Mouse (Mus musculus) yolk sac, embryonic 10.5 days (tissue): ENCODE results near the gene Mxra7.
A peak's percentile ranks its signal among the peaks of the same experiment; 100 is the strongest.
"Not testable (repeated sequence)": the region's sequence is repeated elsewhere in the genome, so short reads cannot be mapped to it uniquely, and the experiment has no call there.

Experiments used
- DNase-seq: peaks from one replicate; pipeline ENCODE4 v3.0.0-alpha.2; 2017; ENCODE audit warnings: low spot score

Mxra7 gene

DNA sequence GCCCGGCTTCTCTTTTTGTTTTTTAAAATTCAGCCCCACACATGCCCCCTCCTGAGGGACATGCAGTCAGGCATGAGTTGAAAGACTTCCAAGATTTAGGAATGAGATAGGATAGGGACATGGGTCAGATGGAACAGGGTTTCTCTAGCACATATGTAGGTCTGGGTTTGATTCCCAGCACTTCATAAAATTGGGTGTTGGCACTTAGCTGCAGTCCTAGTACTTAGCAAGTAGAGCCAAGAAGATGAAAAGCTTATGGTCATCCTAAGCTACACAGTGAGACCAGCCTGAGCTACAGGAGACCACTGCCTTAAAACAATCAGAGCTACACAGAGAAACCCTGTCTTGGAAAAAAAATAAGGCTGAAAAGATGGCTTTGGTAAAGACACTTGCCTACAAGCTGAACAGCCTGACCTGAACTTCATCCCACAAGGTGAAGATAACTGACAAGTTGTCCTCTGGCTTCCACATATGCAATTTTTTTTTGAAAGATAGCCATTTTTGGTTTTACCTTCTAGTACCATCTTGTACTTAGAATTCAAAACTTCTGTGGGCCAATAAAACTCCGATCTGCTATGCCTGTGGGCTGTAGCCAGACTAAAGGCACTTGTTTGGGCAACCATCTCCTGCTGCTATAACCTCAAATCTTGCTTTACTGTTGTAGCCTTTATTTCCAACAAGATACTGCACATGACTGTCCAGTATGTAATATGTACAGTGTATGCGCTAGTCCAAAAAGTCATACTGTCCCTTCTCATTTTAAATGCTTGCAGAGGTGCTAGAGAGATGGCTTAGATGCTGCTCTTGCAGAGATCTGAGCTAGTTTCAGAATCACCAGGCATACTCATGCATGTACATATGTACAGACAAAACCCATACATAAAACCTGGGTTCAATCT, 19.6 kb upstream of the Mxra7 start:
- DNase-seq = no peak

- DNase-seq = no peak
These were observed 18.8 kb upstream of the Mxra7 start for GRCm38 (mm10) chr11:116846593-116847181.

- peak; percentile 99 for DNase-seq
These were observed 15.7 kb upstream of the Mxra7 start, which contains the start of the genes Mettl23 and Jmjd6 for GRCm38 (mm10) chr11:116843261-116844233. Mettl23 (plus strand) TSS chr11:116843278. Jmjd6 (minus strand) TSS chr11:116843449.

GRCm38 (mm10) chr11:116842531-116843260, 14.8 kb upstream of the Mxra7 start:
- peak; percentile 66 for DNase-seq

DNA sequence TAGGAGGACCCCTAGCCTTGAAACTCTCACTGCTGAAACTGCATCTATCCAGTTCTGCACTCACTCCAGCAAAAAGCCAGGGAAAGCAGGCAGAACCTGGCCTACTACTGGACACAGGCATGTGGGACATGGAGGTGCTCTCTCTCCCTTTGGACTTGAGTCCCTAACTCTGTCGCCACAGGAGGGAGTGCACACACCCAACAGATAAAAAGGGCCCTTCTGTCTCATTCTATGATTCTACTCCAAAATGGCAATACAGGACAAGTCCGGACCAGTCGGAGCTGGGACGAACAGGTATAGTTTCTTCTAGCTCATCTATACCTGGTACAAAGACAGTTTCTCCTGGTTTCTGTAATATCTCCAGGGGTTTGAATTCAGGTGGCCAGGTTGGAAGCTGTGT, 12.9 kb upstream of the Mxra7 start:
- no peak for DNase-seq

- no peak for DNase-seq
These were observed 11.8 kb upstream of the Mxra7 start for GRCm38 (mm10) chr11:116839601-116840000.

DNA sequence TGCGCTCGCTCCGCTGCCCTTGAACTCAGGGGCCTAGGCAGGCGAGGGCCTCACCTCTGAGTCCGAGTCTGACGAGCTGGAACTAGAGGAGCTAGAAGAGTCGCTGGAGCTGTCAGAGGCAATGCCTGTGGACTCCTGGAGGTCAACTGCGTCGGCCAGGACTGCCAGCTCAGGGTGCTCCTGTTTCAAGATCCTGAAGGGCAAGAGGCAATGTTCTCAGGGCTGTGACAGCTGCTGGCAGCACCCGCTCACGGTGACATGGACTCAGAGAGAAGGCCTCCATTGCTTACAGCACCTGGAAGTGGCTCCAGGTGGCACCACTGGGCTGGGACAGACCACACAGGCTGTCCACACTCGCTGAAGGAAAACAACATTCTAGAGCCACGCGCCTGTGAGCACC, 11.1 kb upstream of the Mxra7 start:
- DNase-seq = no peak

DNA sequence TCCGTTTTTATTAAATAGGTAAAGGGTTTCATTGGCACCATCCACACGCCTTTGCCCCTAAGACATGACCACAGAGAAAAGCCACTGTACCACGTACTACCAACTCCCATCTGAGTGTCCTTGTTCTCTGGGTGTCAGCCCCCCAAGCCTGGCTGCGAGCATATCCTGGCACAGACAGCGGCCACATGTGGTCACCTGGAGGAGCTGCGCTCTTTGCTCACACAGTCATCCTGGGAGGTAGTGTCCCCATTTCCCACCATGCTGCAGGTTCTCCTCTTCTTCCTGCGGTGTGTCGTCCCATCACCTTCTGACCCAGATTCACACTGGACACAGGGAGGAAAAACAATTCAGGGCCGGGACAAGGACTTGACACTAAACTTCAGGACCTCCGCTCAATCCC, 9.6 kb upstream of the Mxra7 start:
- no peak for DNase-seq

DNA sequence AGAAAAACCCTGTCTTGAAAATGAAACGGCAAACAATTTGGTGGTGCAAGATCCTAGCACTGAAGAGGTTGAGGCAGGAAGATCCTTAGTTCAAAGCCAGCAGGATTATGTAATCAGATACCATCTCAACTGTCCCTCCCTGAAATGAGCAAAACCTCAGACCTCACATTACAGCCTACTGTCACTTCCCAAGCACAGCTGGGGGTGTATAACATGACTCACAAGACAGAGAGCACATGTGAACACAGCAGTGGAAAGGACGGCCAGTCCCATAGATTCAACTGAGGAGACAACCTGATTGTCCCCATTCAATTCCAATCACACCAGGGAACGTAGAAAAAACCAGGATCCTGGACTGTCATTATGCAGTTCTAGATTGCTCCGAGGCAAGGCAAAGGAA, 8.4 kb upstream of the Mxra7 start:
- no peak for DNase-seq

DNA sequence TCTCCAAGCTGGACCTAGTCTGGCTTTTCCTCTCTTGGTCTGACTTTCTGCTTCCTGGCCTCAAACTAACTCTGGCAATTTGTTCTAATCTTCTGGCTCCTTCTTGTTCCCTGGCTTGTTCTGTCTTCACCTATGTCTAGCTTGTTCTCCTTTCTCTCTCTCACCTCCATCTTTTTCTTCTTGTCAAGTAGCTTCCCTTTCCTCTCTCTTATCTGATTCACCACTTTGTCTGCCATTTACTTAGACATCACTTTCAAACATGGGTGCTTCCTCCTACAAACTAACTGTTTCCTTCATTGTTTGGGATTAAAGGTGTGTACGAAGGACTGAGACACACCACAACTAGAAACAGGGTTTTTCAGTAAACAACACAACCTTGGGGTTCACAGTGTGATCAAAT, 7.1 kb upstream of the Mxra7 start:
- no peak for DNase-seq

DNA sequence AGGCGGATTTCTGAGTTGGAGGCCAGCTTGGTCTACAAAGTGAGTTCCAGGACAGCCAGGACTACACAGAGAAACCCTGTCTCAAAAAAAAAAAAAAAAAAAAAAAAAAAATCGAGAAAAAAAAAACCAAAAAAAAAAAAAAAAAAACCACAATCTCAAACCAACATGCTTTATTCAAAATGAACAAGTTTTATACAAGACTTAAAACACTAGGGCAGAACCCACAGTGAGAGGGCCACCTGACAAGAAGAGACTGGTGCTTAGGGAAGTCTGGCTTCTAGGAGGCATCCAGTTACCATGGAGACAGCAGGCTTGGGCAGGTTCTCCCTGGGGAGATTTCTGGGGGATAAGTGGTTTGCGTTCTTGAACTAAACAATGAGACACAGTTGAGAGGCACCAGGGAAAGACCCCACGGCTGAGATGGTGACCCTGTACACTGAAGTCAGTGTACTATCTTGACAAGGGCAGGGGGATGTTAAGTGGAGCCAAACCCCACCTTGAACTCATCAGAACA, 4.4 kb upstream of the Mxra7 start:
- no peak for DNase-seq

DNA sequence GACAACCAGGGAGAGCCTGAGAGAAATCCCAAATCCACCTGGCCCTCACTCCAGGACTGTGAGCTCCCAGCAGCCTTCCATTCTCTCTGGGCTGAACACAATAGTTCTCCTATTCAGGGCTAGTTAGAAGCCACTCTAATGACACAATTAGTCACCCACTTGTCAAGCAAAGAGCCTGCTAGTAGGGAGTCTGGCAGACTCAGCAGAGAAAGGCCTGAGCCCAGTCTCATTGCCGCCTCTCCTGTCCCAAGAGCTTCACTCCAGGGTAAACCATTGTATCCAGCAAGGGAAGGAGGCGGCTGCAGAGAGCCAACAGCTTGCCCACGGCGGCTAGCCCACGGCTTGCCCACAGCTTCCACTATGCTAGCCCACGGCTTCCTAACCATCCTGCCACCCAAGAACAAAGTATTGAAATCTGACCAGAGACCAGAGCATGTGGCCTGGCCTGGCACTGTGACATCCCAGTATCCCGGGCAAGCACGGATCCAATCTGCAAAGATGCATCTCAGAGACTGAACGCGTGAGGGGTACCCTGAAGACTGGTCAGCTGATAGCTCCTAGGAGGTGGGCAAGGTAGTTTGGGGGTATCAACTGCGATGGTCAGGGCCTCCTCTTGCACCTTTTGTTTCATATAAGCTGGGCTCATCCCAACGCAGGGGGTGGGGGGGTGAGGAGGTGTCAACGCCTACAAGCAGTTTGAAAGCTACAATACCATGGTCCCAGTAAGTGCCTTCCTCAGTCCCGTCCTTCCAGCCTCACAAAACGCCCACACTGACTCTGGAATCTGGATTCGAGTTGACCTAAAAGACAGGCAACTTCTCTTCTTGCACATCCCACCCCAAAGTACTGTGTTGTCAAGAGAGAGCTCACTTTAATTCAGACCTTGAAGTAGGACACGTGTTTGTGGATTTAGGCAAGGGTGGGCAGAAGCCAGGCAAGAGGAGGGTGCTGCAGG, 1.0 kb downstream of the Mxra7 start:
- DNase-seq = no peak

DNA sequence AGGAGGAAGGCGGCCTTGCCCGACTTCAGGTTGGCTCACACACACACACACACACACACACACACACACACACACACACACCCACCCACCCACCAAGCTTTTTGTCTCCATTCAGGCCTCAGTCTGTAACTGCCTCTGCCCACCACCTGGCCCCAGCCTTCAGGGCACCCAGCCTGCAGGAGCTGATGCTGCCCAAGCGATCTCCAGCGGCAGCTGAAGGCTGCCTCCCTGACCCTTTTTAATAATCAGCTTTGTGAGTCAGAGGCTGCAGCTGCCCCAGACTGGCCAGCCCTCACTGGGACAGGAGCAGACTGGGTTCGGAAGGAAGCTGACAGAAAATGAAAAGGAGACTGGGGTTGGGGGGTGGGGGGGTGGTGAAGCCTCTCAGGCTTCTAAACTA, 2.6 kb downstream of the Mxra7 start:
- DNase-seq = no peak

DNA sequence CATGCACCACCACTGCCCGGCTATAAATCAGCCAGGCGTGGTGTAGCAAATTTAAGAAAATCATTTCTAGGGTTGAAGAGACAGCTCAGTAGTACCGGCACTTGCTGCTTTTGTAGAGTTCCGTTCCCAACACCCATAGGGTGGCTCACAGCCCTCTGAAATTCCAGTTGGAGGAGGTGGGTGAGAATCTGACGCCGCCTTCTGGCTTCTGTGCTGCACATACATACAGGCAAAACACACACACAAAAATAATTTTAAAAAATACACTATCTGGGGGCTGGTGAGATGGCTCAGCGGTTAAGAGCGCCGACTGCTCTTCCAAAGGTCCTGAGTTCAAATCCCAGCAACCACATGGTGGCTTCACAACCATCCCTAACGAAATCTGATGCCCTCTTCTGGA, 4.0 kb downstream of the Mxra7 start:
- not testable (repeated sequence) for DNase-seq

GRCm38 (mm10) chr11:116823255-116823654, 4.6 kb downstream of the Mxra7 start:
- DNase-seq = no peak

- no peak for DNase-seq
These were observed 5.2 kb downstream of the Mxra7 start for GRCm38 (mm10) chr11:116822626-116823025.

GRCm38 (mm10) chr11:116822215-116822614, 5.6 kb downstream of the Mxra7 start:
- no peak for DNase-seq

DNA sequence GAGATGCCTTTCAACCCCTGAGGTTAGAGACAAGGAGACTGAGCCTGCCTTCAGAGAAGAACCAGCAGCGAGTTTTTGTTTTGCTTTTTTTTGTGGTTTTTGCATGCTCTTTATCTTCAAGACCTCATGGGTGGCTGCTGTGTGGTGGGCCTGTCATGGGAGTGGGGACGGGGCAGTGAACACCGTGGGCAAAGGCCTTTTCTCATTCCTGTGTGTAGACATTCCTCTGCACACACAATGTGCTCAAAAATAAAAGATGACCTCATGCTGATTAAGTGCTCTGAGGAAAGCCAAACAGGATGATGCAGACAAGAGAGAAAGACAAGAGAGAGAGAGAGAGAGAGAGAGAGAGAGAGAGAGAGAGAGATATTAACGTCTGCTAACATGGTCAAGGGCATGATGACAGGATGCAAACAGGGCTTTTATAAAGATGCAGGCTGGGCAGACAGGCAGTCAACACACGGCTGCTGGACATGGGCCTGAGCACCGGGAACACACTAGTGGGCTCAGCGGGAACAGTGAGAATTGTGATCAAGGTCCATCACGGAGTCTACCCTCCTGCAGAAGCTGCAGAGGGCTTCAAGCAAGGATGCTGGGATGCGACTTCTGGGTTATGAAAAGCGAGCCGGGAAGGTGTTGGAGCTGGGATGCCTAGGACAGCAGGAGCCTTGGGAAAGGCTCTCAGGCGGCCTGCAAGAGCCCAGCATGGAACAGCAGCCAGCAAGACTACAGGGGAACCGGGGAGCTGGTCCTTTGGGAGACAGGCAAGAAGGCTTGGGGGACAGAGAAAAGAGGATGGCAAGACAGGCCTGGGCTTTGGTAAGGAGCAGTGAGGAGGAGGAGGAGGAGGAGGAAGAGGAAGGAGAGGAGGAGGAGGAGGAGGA, 6.5 kb downstream of the Mxra7 start:
- no peak for DNase-seq

DNA sequence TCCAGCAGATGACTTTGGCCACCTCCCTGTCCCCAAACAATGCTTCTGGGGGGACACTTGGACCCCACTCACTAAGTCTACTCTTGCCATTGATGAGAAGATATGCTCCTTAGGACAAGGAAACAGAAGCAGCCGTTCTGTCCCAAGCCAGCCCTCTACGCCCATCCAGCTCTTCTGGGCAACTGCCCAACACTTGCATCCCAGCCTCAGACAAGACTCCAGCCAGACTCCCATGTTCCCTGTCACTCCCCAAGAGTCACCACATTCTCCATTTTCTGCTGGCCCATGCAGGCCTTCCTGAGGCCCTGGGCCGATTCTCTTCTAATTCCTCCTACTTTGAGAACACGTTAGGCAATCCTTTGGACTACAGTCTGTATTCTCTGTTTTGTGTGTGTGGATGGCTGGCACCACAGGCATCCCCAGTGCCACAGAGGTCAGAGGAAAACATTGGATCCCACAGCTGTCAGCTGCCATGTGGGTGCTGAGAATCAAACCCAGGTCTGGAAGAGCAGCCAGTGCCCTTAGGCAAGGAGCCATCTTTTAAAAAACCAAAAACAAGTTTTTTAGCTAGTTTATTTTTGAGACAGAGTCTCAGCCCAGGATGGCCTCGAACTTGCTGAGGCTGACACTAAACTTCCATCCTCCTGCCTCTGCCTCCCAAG, 7.8 kb downstream of the Mxra7 start:
- DNase-seq = no peak
